Mouse (Mus musculus): ENCODE data around the gene Scaf8. TPM values are rescaled to one million over a fixed set of nuclear protein-coding genes. Genes with fewer than 3 reads are reported as not detected.
"Not testable (repeated sequence)": the region's sequence is repeated elsewhere in the genome, so short reads cannot be mapped to it uniquely, and the experiment has no call there.

The Scaf8 gene
- polyA plus RNA-seq, 1 experiment from 2014 or later, result 15.7 TPM

DNA sequence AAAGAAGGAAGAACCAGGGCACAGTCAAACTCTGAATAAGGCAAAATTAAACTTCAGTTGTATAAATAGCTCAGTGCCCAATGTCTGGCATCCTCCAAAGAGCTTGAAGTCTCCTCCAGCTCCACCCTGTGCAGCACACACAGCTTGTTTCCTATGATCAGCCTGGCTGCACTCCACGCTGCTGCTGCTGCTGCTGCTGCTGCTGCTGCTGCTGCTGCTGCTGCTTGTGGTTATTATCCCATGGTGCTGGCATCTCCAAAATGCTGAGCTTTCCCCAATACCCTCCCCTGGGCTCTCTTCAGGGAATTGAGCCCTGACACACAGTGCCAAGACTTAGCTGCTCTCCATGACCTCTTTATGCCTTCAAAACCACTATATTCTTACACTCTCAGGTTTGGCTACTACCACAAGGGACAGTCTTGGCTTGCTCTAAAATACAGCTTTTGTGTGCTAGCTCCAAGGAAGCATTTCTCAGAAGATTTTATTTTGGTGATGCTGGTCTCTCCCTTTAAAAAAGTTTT, 65.7 kb downstream of the Scaf8 start:
- peaks cover 61% of the 10 kb centered on the region for H3K36me3 ChIP-seq (ENCODE audit: poor library complexity, severe bottlenecking)
- not testable (repeated sequence) for H3K27me3 ChIP-seq
- WGBS, result 96% methylated on average over 1 of the region's 1 CpGs

DNA sequence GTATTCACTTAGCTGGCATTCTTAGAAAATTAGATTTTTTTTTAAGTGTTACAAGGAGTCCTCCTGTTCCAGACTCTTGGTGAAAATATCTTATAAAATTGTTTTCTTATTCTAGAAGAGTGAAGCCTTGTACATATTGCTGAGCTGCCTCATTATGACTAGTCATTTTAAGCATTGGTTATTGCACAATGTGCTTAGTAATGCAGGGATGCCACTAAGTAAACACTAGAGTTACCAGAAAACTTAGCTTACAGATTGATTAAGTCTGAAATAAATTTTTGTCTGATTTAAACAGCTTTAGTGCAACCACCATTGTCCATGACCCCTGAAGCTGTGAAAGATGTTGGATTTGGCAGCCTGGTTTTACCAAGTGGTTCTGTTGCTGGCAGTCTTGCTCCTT, 80.7 kb downstream of the Scaf8 start:
- not testable (repeated sequence) for H3K4me3 ChIP-seq; H3K27me3 ChIP-seq; H3K4me2 ChIP-seq; H3K4me1 ChIP-seq; H3K9ac ChIP-seq; H3K27ac ChIP-seq; H3K9me3 ChIP-seq (replicated peaks); ATAC-seq
- H3K36me3 ChIP-seq (ENCODE audit: poor library complexity, severe bottlenecking), result peaks cover 67% of the 10 kb centered on the region

More for the DNA sequence above, 65.7 kb downstream of the Scaf8 start:
- not testable (repeated sequence) for ATAC-seq; H3K4me1 ChIP-seq; H3K9ac ChIP-seq; H3K27ac ChIP-seq; H3K4me2 ChIP-seq; H3K4me3 ChIP-seq; H3K9me3 ChIP-seq (replicated peaks)

- no peaks in the 10 kb centered on the region for H3K9me3 ChIP-seq (replicated peaks)
- no peak overlapping the region for H3K9ac ChIP-seq
- 90% methylated on average over 8 of the region's 8 CpGs for WGBS
- H3K4me3 ChIP-seq, result no peak overlapping the region
- H3K4me1 ChIP-seq, result no peaks in the 10 kb centered on the region
- no peak overlapping the region for H3K27ac ChIP-seq
- ATAC-seq, result no peak
- peaks cover 63% of the 10 kb centered on the region for H3K36me3 ChIP-seq (ENCODE audit: poor library complexity, severe bottlenecking)
- no peaks in the 10 kb centered on the region for H3K27me3 ChIP-seq
- no peak overlapping the region for H3K4me2 ChIP-seq
Measured at GRCm38 (mm10) chr17:3200328-3200727, 85.6 kb downstream of the Scaf8 start.

GRCm38 (mm10) chr17:3203916-3204315, 89.1 kb downstream of the Scaf8 start:
- Histone ChIP-seq H3K27ac (no peak overlapping the region), H3K4me1 (0 out of 2 replicates have a peak, but pooled peaks cover 6% of the 10 kb centered on the region), H3K36me3 (ENCODE audit: poor library complexity, severe bottlenecking) (peaks cover 39% of the 10 kb centered on the region), H3K9me3 (replicated peaks) (no peaks in the 10 kb centered on the region), H3K9ac (no peak overlapping the region), H3K27me3 (no peaks in the 10 kb centered on the region), H3K4me3 (no peak overlapping the region), H3K4me2 (no peak overlapping the region)
- WGBS, result 91% methylated on average over 4 of the region's 4 CpGs
- no peak for ATAC-seq

- no peak for ATAC-seq
- Histone ChIP-seq H3K4me3 (no peak overlapping the region), H3K36me3 (ENCODE audit: poor library complexity, severe bottlenecking) (peaks cover 40% of the 10 kb centered on the region), H3K9ac (no peak overlapping the region), H3K4me2 (no peak overlapping the region), H3K27ac (no peak overlapping the region), H3K27me3 (no peaks in the 10 kb centered on the region), H3K9me3 (replicated peaks) (no peaks in the 10 kb centered on the region), H3K4me1 (0 out of 2 replicates have a peak, but pooled peaks cover 6% of the 10 kb centered on the region)
- 91% methylated on average over 7 of the region's 7 CpGs for WGBS
Measured at GRCm38 (mm10) chr17:3204826-3205405, 90.1 kb downstream of the Scaf8 start.

DNA sequence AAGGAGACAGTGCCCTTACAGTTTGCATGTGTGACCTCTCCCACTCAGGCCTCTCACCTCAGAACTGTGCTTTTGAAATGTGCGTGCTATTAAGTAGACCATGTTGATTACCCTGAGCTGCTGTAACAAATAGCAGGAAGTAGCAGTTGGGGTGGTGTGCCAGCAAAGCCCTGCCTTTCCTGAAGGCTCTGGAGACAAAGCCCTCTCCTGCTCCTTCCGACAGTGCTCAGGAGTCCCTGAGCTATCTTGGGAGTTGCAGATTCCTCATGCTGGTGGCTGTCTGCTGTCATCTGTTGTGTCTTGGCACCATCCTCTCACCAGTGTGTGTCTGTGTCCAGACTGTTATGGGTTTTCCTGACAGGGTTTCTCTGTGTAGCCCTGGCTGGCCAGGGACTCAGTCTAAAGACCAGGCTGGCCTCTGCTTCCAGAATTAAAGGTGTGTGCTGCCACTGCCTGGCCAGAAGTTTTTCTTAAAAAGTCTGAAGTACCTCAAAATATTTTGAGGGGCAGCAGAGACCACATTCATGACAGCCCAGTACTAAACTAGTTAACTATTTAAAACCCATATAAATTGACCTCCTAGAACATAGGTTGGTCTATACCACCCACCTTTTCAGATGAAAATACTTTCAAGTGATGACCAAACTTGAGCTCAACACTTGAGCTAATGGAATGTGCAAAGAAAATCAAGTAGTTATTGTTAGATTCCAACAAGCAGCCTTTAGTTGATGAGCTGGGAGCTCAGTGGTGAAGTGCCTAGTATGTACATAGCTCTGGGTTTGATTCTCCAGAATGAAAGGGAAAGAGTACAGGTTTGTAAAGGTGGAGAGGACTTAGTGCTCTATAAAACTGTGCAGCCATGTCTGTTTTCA, 92.0 kb downstream of the Scaf8 start:
- 89% methylated on average over 2 of the region's 2 CpGs for WGBS

GRCm38 (mm10) chr17:3207529-3208240, 92.9 kb downstream of the Scaf8 start:
- ATAC-seq, result no peak
- WGBS, result 88% methylated on average over 6 of the region's 6 CpGs
- H3K4me3 ChIP-seq, result no peak overlapping the region

More for the DNA sequence above, 92.0 kb downstream of the Scaf8 start:
- Histone ChIP-seq H3K9ac (no peak overlapping the region), H3K27me3 (no peaks in the 10 kb centered on the region), H3K36me3 (ENCODE audit: poor library complexity, severe bottlenecking) (peaks cover 23% of the 10 kb centered on the region), H3K9me3 (replicated peaks) (no peaks in the 10 kb centered on the region), H3K4me1 (0 out of 2 replicates have a peak, but pooled peaks cover 6% of the 10 kb centered on the region), H3K4me3 (no peak overlapping the region), H3K4me2 (no peak overlapping the region), H3K27ac (no peak overlapping the region)
- ATAC-seq, result no peak

DNA sequence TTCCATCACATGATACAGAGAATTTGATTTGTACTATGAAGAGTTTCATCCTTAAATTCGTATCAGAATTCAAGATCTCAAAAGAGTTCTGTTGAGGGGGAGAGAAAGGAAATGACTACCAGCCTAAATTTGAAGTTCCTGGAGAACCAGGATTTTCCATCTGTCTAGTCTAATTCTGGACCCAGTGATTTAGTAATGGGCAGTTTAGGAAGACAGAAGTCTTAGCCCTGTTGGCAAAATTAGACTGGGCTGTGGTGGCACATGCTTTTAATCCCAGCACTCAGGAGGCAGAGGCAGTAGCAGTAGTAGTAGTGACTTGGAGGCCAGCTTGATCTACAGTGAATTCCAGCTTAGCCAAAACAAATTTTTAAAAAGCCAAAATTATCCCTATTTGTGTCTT, 93.7 kb downstream of the Scaf8 start:
- Histone ChIP-seq H3K36me3 (ENCODE audit: poor library complexity, severe bottlenecking) (peaks cover 21% of the 10 kb centered on the region), H3K4me3 (no peak overlapping the region)
- 89% methylated on average over 1 of the region's 1 CpGs for WGBS

More at GRCm38 (mm10) chr17:3207529-3208240, 92.9 kb downstream of the Scaf8 start:
- Histone ChIP-seq H3K9ac (no peak overlapping the region), H3K9me3 (replicated peaks) (no peaks in the 10 kb centered on the region), H3K36me3 (ENCODE audit: poor library complexity, severe bottlenecking) (peaks cover 20% of the 10 kb centered on the region), H3K27me3 (no peaks in the 10 kb centered on the region), H3K27ac (no peak overlapping the region), H3K4me2 (no peak overlapping the region), H3K4me1 (0 out of 2 replicates have a peak, but pooled peaks cover 6% of the 10 kb centered on the region)

DNA sequence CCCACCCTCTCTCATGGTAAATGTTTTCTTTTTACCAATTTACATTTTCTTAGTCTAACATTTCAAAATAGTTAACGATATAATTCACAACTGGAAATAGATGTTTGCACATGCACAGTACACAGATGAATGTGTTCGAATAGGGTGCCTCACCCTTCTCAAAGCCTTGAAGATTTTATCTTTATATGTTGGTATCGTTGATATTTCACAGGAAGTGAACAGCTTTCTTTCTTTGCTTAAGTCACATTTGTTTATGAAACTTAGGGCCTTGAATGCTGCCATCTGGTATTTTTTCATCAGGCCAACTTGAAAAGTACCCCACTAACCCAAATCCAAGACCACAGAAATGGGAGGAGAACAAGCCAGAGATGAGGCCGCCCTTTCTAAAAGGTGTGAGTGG, 94.8 kb downstream of the Scaf8 start:
- ATAC-seq, result no peak
- Histone ChIP-seq H3K4me2 (no peak overlapping the region), H3K27me3 (no peaks in the 10 kb centered on the region), H3K36me3 (ENCODE audit: poor library complexity, severe bottlenecking) (peaks cover 28% of the 10 kb centered on the region), H3K4me1 (0 out of 2 replicates have a peak, but pooled peaks cover 6% of the 10 kb centered on the region), H3K9ac (no peak overlapping the region), H3K27ac (no peak overlapping the region), H3K4me3 (no peak overlapping the region), H3K9me3 (replicated peaks) (no peaks in the 10 kb centered on the region)
- 95% methylated on average over 4 of the region's 4 CpGs for WGBS

More for the DNA sequence above, 93.7 kb downstream of the Scaf8 start:
- H3K4me1 ChIP-seq, result 0 out of 2 replicates have a peak, but pooled peaks cover 6% of the 10 kb centered on the region
- no peaks in the 10 kb centered on the region for H3K9me3 ChIP-seq (replicated peaks)
- H3K4me2 ChIP-seq, result no peak overlapping the region
- no peaks in the 10 kb centered on the region for H3K27me3 ChIP-seq
- ATAC-seq, result no peak
- no peak overlapping the region for H3K27ac ChIP-seq
- no peak overlapping the region for H3K9ac ChIP-seq

GRCm38 (mm10) chr17:3210134-3210533, 95.4 kb downstream of the Scaf8 start:
- 95% methylated on average over 5 of the region's 5 CpGs for WGBS
- no peak overlapping the region for H3K9ac ChIP-seq
- no peak overlapping the region for H3K4me3 ChIP-seq
- peaks cover 32% of the 10 kb centered on the region for H3K36me3 ChIP-seq (ENCODE audit: poor library complexity, severe bottlenecking)
- H3K4me1 ChIP-seq, result 0 out of 2 replicates have a peak, but pooled peaks cover 6% of the 10 kb centered on the region
- ATAC-seq, result no peak
- no peaks in the 10 kb centered on the region for H3K9me3 ChIP-seq (replicated peaks)
- H3K4me2 ChIP-seq, result no peak overlapping the region
- H3K27me3 ChIP-seq, result no peaks in the 10 kb centered on the region
- H3K27ac ChIP-seq, result no peak overlapping the region

DNA sequence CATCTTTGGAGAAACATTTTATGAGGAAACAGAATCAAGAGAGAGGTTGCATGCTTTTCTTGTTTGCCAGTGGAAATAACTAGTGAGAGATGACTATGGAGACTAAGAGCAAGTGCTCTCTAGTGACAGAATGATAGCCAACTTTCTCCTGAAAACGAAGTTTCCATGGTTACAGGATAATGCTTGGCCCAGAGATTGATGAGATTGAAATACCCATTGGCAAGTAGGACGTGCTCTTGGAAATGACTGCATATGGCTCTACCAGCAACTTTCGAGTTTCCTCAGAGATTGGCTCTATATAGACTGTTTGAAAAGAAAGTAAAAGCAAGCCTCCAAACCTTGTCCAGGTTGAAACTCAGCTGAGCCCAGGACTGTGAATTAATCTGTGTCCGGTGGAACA, 97.3 kb downstream of the Scaf8 start:
- H3K9me3 ChIP-seq (replicated peaks), result no peaks in the 10 kb centered on the region
- H3K36me3 ChIP-seq (ENCODE audit: poor library complexity, severe bottlenecking), result peaks cover 44% of the 10 kb centered on the region
- H3K9ac ChIP-seq, result no peak overlapping the region
- no peak overlapping the region for H3K4me2 ChIP-seq
- no peaks in the 10 kb centered on the region for H3K4me1 ChIP-seq
- WGBS, result 87% methylated on average over 4 of the region's 4 CpGs
- H3K4me3 ChIP-seq, result no peak overlapping the region
- no peaks in the 10 kb centered on the region for H3K27me3 ChIP-seq
- no peak for ATAC-seq
- no peak overlapping the region for H3K27ac ChIP-seq

DNA sequence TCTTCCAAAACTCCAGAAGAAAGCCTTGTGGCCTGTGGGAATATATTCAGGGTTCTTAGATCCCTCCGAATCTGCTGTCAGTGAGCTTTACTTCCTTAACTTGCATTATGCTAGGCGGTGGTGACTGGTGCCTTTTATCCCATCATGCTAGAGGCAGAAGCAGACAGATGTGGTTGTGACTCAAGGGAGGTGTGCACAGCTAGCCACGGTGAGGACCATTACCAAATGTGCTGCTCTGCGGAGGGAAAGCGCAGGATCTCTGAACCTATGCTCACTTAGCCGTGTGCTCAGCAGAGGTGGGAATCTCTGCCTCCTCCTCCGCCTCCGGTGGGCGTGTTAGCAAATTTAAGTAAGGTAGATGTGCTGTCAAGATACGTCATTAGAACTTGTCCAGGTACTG, 98.1 kb downstream of the Scaf8 start:
- Histone ChIP-seq H3K27me3 (no peaks in the 10 kb centered on the region), H3K36me3 (ENCODE audit: poor library complexity, severe bottlenecking) (peaks cover 46% of the 10 kb centered on the region), H3K9me3 (replicated peaks) (no peaks in the 10 kb centered on the region), H3K27ac (no peak overlapping the region), H3K4me3 (no peak overlapping the region), H3K9ac (no peak overlapping the region), H3K4me1 (no peaks in the 10 kb centered on the region), H3K4me2 (no peak overlapping the region)
- WGBS, result 93% methylated on average over 10 of the region's 10 CpGs
- ATAC-seq, result no peak

Data from forebrain, embryonic 13.5 days (tissue).